Mouse (Mus musculus) embryonic fibroblast, embryonic 13.5 days (primary cell): ENCODE measurements around the gene Zfp945. TPM values are rescaled to one million over a fixed set of nuclear protein-coding genes. Genes with fewer than 3 reads are reported as not detected.
"Not testable (repeated sequence)": the region's sequence is repeated elsewhere in the genome, so short reads cannot be mapped to it uniquely, and the experiment has no call there.

Experiments
- H3K27ac ChIP-seq: 2 replicates; pipeline ENCODE4 v1.5.1; 2012; ENCODE audit warnings: low read length, control low read depth, inconsistent platforms; ENCODE audit not compliant: insufficient read depth
- H3K4me1 ChIP-seq: 2 replicates; pipeline ENCODE4 v1.6.1; 2011; ENCODE audit warnings: low read length; ENCODE audit not compliant: control insufficient read depth, insufficient read depth
- H3K4me3 ChIP-seq: 2 replicates; pipeline ENCODE4 v1.5.1; 2011; ENCODE audit warnings: mild to moderate bottlenecking, control low read depth, low read length; ENCODE audit not compliant: insufficient read depth
- CTCF ChIP-seq: IDR thresholded peaks from 2 replicates; pipeline ENCODE4 v1.5.1; 2011; ENCODE audit warnings: mild to moderate bottlenecking, control low read depth, low read length, moderate library complexity, borderline replicate concordance; ENCODE audit not compliant: insufficient read depth
- POLR2A ChIP-seq: IDR thresholded peaks from 2 replicates; pipeline ENCODE4 v1.6.1; 2011; ENCODE audit warnings: low read depth, mild to moderate bottlenecking, control low read depth, low read length, moderate library complexity
- polyA plus RNA-seq: library from polyadenylated mRNA; stranded (reverse); fragments of >200 nt; gene quantifications from 2 replicates; pipeline ENCODE4 v1.2.4, GENCODE M21; 2011; ENCODE audit warnings: low read depth; ENCODE audit not compliant: missing spikeins, insufficient read length

Zfp945 gene
- 13.5 and 20.1 TPM in 2 replicates for polyA plus RNA-seq

GRCm38 (mm10) chr17:22866845-22867481 lies at the start of gene Zfp945:
Zfp945 (minus strand) TSS chr17:22867134.
- peak; percentile 50 for TF ChIP-seq POLR2A
- no peak for TF ChIP-seq CTCF
- no peaks in the 10 kb centered on the region for H3K4me1 ChIP-seq
- H3K27ac ChIP-seq: peak within 1 kb of the TSS; percentile 92
- peak within 1 kb of the TSS; percentile 95 for H3K4me3 ChIP-seq

- Histone ChIP-seq H3K4me3 (no peak overlapping the region), H3K4me1 (no peaks in the 10 kb centered on the region), H3K27ac (no peak overlapping the region)
- TF ChIP-seq POLR2A (no peak), CTCF (no peak)
Measured at GRCm38 (mm10) chr17:22888302-22888701, 21.4 kb upstream of the Zfp945 start.

DNA sequence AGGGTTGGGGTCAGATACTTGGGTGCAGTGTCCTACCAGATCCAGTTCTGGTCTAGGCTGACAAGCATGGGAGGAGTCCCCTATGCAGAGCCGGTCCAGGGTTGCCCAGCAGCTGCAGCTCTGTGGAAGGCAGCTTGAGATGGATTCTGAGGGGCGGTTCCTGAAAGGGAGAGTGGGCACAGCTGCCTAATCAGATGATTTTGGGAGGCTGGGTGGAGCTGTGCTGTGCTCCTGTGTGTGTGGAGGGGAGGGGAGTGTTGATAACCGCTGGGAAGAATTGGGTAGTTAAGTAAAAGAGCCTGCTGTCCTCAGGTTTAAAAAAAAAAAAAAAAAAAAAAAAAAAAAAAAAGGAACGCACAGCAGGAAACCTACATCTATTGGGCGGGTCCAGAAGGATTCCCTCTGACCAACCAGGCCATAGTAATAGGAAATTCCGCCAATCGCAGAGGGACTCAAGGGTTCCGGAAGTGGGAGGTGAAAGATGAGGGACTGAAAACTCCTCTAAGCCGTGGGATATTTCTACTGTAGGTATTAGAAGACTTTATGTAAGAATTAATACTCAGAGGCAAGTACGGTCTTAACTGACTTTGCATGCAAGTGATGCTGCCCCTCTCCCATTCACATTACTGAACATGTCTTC lies 17.2 kb upstream of the Zfp945 start:
- no peaks in the 10 kb centered on the region for H3K4me1 ChIP-seq
- no peak for TF ChIP-seq CTCF
- no peak for TF ChIP-seq POLR2A
- H3K4me3 ChIP-seq: no peak overlapping the region
- no peak overlapping the region for H3K27ac ChIP-seq

- TF ChIP-seq CTCF (no peak), POLR2A (no peak)
- no peaks in the 10 kb centered on the region for H3K4me1 ChIP-seq
- H3K27ac ChIP-seq: no peak overlapping the region
- no peak overlapping the region for H3K4me3 ChIP-seq
Measured at GRCm38 (mm10) chr17:22877427-22878307, 10.7 kb upstream of the Zfp945 start.

GRCm38 (mm10) chr17:22876316-22876715 lies 9.4 kb upstream of the Zfp945 start:
- Histone ChIP-seq H3K4me3 (no peak overlapping the region), H3K4me1 (no peaks in the 10 kb centered on the region), H3K27ac (no peak overlapping the region)
- TF ChIP-seq POLR2A: no peak
- no peak for TF ChIP-seq CTCF

DNA sequence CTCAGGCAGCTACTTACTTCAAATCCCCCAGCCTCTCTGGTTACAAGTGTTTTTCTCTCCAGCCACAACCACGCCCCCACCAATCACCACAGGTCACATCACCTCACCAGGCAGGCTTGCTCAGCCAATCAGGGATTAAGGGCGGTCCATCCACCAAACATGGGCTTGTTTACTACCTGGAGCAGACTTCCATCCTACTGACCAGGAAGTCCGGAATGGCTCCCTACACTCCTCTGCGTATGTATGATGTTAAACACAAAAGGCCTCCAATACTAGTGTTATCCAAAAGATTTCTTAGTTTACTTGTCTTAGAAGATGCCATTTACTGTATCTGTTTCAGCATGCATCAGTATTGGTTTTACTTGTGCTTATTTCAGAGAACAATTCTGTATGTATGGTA lies 8.6 kb upstream of the Zfp945 start:
- H3K4me3 ChIP-seq, H3K27ac ChIP-seq, H3K4me1 ChIP-seq: not testable (repeated sequence)

- Histone ChIP-seq H3K4me3 (peak overlapping the region; percentile 95), H3K27ac (peak overlapping the region; percentile 92), H3K4me1 (no peaks in the 10 kb centered on the region)
- TF ChIP-seq POLR2A (no peak), CTCF (no peak)
Measured at GRCm38 (mm10) chr17:22866421-22866844, 501 bp downstream of the Zfp945 start.

GRCm38 (mm10) chr17:22821166-22821565 lies 45.8 kb downstream of the Zfp945 start:
- H3K4me1 ChIP-seq: no peaks in the 10 kb centered on the region
- H3K4me3 ChIP-seq: no peak overlapping the region
- no peak for TF ChIP-seq CTCF
- no peak overlapping the region for H3K27ac ChIP-seq

DNA sequence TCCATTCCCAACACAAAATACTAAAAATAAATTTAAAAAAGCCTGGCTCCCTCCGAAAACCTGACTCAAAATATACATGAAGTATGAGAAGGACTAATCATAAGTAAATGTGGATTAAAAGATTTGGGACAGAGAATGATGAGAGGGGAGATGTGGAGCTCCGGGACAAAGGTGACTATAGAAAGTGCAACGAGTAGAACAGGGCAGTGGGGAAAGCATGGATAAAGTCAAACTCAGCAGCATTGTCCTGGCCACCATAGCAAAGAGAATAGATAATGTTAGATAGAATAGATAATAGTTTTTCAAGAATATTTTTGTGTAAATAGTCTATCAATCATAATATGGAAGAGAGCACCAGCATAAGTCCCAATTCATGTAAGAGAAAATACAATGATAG lies 48.7 kb downstream of the Zfp945 start:
- peak overlapping the region; percentile 66; the same call in 1 of the 2 replicates for H3K4me3 ChIP-seq
- no peak for TF ChIP-seq POLR2A
- TF ChIP-seq CTCF: no peak
- no peak overlapping the region for H3K27ac ChIP-seq
- no peaks in the 10 kb centered on the region for H3K4me1 ChIP-seq

- TF ChIP-seq CTCF (no peak), POLR2A (peak; percentile 57)
Measured at GRCm38 (mm10) chr17:22817471-22818198, 49.3 kb downstream of the Zfp945 start.

More at GRCm38 (mm10) chr17:22817471-22818198, 49.3 kb downstream of the Zfp945 start:
- Histone ChIP-seq H3K4me3 (peak overlapping the region; percentile 66), H3K4me1 (no peaks in the 10 kb centered on the region), H3K27ac (peak overlapping the region; percentile 41; the same call in 1 of the 2 replicates)
